Mouse (Mus musculus): Measurements from ENCODE around the gene Cfap54.

DNA sequence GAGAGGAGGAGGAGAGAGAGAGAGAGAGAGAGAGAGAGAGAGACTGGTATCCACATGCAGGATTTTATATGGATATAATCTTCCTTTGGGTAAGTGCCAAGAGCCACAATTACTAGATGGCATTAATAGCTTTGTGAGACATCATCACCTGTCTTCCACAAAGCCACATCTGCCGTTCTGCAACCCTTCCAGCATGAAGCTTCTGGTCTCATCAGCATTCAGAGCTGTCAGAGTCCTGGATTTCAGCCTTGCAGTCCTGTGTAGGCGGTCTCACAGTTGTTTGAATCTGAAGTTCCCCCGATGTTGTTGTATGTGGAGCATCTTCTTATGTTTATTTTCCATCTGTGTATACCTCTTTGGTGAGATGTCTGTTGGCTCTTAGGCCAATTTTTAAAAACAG is 9.7 kb downstream of the Cfap54 start:
- TF ChIP-seq POLR2A (IDR thresholded peaks at IDR 0.05; ENCODE audit: borderline replicate concordance, extremely low read depth, insufficient read depth, insufficient read length, poor library complexity, severe bottlenecking) (no peak), CTCF (IDR thresholded peaks at IDR 0.05; ENCODE audit: borderline replicate concordance, extremely low read depth, insufficient read depth, insufficient read length) (no peak)

Measured in brain, embryonic 14.5 days (tissue).